Mouse (Mus musculus): ENCODE measurements around the gene Bax. TPM values are rescaled to one million over a fixed set of nuclear protein-coding genes. Genes with fewer than 3 reads are reported as not detected.

Gene Bax
- total RNA-seq, 2 experiments from 2014 or later = 23.4 to 24.1 TPM

- DNase-seq = peak; percentile 63 to 75
These were observed 9.3 kb downstream of the Bax start for GRCm38 (mm10) chr7:45457204-45458060.

- DNase-seq = no peak
These were observed 9.9 kb downstream of the Bax start for GRCm38 (mm10) chr7:45456721-45457203.

- no peak for DNase-seq
These were observed 10.6 kb downstream of the Bax start for GRCm38 (mm10) chr7:45455932-45456696.

GRCm38 (mm10) chr7:45454971-45455370 is 11.7 kb downstream of the Bax start:
- DNase-seq = no peak

GRCm38 (mm10) chr7:45451344-45451982 is 15.2 kb downstream of the Bax start:
- DNase-seq = peak; percentile 78 to 91

GRCm38 (mm10) chr7:45449974-45450373 is 16.7 kb downstream of the Bax start:
- DNase-seq = no peak

GRCm38 (mm10) chr7:45447325-45447990 is 19.2 kb downstream of the Bax start:
- peak in 1 of 2 experiments; percentile 55 for DNase-seq

- no peak for DNase-seq
These were observed 20.1 kb downstream of the Bax start for GRCm38 (mm10) chr7:45446589-45446988.

- DNase-seq = peak; percentile 48 to 52
These were observed 22.9 kb downstream of the Bax start for GRCm38 (mm10) chr7:45443526-45444420.

GRCm38 (mm10) chr7:45437521-45438276 is 29.0 kb downstream of the Bax start, which contains the start of gene Ruvbl2:
Ruvbl2 (minus strand) TSS chr7:45438096.
- DNase-seq = no peak

- no peak for DNase-seq
These were observed 29.7 kb downstream of the Bax start for GRCm38 (mm10) chr7:45437046-45437445.

GRCm38 (mm10) chr7:45436444-45436843 is 30.3 kb downstream of the Bax start:
- DNase-seq = no peak

GRCm38 (mm10) chr7:45435038-45435437 is 31.7 kb downstream of the Bax start:
- no peak for DNase-seq

- peak; percentile 100 for DNase-seq
These were observed 32.3 kb downstream of the Bax start, which contains the start of gene Gys1 for GRCm38 (mm10) chr7:45434203-45435015. Gys1 (plus strand) TSS chr7:45434844.

- DNase-seq = no peak
These were observed 32.9 kb downstream of the Bax start for GRCm38 (mm10) chr7:45433835-45434202.

- DNase-seq = no peak
These were observed 40.1 kb downstream of the Bax start for GRCm38 (mm10) chr7:45426556-45426955.

GRCm38 (mm10) chr7:45421194-45421593 is 45.5 kb downstream of the Bax start:
- no peak for DNase-seq

GRCm38 (mm10) chr7:45420615-45420919 is 46.1 kb downstream of the Bax start, which contains the start of gene Lhb:
Lhb (plus strand) TSS chr7:45420820.
- DNase-seq = no peak

Data from heart, adult 18-20 months (tissue).